Mouse (Mus musculus): ENCODE measurements around the gene Erg.

The Erg gene

DNA sequence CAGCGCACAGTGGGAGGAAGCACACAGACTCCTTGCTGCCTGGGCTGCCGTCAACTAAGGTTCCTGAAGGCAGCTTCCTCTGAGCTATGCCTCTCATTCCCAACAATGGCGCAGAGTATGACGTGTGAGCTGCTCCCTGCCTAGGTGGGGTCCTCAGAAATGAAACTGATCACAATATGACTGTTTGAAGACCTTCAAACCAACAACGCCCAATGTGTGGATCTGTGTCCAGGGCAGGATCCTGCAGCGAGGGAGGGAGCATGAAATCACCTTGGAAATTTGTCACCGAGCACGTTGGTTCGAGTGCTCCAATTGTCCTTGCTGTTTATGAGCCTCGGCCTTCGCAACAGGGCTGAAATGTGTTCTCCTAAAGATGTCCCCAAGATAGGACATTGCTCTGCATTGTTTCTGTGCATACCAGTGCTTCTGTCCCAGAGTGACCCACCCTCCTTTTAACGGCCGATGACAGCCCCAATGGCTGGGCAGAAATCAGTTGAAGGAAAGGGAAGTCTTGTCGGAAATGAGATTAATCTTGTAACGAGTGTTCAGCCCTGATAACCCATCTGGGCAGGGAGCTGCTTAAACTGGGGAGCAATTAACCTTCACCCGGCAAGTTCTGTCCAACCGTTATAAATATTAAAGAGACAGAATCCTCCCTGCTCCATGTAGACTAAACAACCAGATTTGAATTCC, 147.4 kb downstream of the Erg start:
- no peak for DNase-seq

DNA sequence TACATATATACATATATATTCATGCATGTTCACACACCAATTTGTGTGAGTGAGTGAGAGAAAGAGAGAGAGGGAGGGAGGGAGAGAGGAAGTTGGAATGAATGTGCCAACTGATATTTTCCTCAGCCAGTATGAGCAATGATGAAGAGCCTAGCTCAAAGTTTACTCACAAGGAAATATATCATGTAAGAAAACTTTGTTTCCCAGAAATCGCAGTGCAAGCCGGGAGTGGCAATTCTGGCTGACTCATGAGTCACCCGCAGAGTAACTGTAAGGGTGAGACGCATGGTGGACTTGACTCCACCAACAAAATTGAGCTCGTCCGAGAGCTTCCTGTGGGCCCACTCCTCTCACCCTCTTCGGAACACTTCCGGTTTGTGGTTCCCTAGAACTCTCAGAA, 149.8 kb downstream of the Erg start:
- DNase-seq: no peak

DNA sequence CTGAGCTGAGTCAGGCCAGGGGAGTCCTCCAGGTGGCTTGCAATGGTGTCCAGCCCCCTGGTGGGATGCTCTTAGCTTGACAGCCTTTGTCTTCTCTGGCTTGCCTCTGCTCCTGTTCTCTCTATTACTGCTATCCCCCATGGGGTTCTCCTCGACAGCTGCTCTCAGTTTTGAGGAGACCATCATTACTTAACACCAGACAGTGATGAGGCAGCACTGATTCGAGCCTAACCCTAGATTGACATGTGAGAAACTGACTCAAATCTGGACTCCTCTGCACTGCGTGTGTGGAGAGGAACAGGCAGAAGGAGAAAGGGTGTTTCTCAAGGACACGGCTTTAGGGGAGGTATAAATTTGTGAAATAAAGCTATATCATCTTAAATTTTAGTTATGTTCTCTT, 150.3 kb downstream of the Erg start:
- no peak for DNase-seq

DNA sequence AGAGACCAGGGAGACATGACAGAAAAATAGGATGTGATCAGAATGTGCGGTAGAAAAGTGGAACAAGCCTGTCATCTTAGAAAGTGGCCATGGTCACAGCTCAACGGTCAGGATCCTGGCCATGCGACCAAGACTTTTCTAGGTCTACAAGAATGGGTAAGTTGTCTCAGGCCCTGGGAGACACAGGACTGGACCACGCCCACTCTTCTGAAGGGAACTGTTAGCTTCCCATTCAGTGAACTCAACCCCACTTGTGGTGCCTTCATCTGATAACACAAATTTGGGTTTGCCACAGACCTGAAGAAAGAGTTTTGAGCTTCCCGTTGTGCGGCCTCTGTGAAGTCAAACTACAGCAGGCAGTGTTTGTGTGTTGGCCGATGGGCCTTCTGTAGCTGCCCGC, 152.0 kb downstream of the Erg start:
- DNase-seq: no peak

DNA sequence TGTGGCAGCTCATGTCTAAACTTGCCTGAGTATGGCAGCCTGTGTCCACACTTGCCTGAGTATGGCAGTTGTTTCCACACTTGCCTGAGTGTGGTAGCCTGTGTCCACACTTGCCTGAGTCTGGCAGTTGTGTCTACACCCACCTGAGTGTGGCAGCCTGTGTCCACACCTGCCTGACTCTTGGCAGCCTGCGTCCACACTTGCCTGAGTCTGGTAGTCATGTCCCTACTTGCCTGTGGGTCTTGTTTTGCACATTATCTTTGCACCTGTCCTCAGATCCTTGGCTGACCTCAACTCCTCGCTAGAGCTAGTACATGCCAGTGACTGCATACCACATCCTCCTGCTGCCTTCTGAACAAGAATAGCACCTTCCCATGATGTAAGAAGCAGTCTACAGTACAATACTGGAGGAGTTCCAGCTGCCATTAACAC, 153.8 kb downstream of the Erg start:
- no peak for DNase-seq

DNA sequence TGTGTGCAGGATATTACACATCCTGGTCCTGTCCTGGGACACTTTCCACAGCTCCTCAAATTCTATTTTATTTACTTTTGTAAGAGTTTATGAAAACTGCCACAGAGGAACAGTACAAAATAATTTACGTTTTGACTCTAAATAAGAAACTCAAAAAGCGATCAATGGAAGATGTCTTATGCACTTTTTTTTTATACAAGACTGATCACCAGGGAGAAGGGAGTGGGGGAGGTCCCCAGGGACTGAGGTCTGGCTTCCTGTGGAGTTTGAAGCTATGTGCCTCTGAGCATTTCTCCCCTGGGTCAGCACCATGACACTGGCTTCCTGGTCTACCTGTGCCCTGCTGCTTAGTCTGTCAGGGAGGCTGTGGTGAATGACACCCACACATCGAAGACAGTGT, 156.5 kb downstream of the Erg start:
- DNase-seq: no peak

DNA sequence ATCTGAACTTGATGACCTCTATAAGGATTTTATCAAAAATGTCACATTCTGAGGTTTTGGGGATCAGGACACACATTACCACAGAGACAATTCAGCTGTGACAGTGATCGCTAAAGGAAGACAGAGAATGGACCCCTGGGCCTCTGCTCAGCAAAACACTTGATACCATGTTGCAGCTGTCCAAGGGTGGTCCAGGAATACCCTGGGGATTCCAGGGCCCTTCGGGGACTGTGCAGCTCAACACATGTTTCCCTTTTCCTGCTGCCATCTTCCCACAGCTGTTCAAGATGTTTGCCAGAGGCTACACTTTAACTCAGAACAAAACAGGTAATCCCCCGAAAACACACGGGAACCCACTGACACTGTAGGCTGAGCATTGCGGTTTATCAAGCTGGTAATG, 158.2 kb downstream of the Erg start:
- no peak for DNase-seq

DNA sequence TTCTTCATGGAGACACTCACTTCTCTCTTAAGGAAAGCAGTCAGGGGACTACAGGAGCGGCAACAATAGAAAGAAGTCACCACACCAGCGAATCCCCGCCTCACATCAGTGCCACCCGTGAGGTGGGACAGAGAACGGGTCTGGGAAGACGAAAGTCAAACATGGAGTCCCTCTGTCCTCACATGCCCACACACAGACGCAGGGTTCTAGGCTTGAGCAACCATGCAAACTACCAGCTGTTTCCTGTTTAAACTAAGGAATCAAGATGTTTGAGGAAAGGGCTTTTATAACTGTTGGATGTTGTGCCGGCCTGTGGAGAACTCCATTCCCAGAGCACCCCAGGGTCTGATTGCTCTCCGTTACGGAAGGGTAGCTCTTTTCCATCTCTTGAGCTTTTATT, 158.9 kb downstream of the Erg start:
- no peak for DNase-seq

DNA sequence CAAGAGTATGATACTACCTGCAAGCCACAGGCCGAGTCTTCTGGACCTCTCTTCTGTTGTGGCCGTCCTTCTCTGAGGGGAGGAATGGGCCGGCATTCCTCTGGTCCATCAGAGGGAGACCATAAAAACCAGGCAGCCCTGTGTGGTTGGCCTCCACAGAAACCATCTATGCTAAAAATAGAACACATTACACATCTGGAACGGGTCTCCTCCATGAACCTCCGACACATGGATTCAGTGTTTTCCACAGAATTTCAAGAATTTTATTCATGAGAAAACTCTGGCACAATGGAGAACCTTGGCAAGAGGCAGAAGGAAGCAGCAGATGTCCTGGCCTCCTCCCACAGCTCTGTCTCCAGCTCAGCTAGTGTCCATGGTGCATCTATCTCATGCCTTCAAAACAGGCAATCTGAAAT, 163.7 kb downstream of the Erg start:
- peak; percentile 25 for DNase-seq

DNA sequence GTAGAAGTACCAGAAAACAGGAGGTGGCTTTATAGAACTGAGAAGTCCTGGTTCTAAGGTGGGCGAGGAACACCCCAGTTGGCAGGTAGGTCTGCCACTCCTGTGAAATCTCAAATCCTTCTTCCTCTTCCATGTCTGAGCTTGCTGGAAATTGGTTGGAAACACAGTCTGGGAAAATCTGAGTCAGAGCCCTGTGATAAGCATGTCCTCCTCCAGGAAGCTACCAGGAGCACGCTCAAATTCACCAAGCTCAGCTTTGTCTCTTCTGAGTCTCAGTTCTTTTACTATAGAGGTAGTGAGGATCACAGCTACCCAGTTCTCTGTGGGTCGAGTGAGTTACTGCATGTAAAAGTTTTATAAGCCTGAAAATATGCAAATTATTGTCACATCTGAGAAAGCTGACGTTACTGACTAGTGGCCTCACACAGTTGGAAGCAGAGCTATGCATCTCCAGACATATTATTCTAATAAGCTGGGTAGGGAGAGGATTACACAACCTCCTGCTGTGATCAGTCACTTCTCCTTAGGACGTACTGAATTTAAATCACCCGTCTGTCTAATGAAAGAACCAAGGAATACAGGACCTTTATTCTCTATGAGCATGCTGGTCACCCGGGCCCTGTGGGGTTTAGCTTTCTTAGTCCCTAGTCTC, 165.0 kb downstream of the Erg start:
- no peak for DNase-seq

DNA sequence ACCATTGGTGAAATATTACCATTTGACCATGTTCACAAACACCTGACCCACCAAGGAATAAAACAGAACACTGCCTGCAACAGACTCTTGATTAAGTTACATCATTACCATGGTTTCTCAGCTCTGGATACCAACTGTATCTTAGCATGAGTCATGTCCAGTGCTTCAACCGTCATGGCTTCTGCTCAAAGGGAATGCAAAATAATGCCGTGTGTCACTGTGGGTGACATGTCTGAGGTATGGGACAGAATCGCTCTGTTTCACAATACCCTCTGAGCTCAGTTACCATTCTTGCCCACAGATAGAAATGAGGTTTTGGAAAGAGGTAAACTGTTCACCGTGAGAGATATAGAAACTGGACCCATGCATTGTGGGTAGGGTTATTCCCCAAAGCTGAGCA, 170.5 kb downstream of the Erg start:
- no peak for DNase-seq

DNA sequence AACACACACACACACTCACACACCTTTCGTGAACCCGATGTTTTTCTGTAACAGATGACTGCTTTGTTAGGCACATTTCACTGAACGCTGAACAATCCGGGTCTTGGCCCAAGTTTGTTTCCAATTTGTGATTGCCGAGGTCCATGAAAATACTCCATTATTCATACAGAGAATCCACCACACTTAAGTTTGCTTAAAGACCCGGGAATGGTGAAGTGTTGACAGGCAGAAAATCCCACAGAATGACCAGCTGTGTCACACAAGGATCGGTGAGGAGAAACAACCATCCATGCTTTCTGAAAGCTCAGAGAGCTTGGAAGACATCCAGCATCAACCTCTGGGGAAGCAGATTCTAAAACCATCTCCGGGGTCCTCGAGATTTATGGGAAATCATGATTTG, 171.0 kb downstream of the Erg start:
- DNase-seq: no peak

DNA sequence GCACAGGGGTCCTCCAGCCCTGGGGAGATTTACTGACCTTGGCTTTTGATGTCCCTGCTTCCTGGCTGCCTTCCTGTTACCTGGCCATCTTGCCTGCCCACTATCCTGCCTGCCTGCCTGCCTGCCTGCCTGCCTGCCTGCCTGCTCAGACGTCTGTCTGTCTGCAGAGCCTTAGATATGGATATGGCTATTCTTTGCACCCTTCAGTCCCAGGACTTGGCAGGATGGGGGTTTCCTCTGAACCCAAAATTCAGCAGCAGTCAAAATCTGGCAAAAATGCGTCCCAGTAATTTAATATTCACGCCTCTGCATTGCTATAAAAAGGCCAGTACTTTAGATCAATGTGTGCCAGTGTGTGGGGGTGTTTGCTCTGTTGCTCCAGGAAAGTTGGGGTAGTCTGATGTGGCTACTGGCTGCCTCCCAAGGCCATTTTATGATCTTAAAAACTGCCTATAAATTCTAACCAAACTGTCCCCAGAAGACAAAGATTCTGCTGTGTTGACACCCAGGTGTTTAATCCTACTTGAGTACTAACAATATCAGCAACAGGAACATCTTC, 172.9 kb downstream of the Erg start:
- DNase-seq: peak; percentile 40

DNA sequence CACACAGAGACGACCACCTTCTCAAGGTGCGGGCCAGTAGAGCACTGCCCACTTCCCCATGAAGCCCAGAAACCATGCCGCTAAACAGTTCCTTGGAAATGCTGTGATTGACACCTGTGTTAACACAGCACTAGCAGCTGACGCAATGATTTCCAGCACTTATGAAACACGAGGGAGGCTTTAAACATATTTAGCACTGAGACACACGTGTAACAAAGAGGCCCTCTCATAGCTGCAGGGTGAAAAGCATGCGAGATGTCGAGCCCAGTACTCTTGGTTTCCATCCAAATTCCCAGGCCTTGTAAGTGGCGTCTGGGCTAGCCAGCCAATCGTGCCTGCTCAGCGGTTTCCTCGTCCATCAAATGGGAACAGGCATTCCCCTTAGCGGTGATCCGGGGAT, 178.3 kb downstream of the Erg start:
- DNase-seq: no peak

DNA sequence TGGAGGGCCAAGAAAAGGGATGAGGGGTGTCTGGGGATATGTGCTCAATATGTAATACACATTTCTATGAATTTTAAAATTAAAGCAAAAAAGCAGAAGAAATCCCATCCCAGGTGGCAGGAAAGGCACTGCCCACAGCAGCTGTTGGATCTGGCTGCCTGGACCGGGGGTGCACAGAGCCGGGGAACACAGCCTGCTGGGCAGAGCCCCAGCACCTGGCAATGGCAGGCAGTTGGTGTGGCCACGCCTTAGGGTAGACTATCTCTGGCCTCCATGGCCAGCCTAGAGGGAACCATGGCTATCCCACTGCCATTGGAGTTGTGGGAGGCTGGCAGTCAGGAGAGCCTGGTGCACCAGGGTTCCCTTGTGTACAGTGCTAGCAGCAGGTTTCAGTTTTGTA, 180.9 kb downstream of the Erg start:
- DNase-seq: no peak

DNA sequence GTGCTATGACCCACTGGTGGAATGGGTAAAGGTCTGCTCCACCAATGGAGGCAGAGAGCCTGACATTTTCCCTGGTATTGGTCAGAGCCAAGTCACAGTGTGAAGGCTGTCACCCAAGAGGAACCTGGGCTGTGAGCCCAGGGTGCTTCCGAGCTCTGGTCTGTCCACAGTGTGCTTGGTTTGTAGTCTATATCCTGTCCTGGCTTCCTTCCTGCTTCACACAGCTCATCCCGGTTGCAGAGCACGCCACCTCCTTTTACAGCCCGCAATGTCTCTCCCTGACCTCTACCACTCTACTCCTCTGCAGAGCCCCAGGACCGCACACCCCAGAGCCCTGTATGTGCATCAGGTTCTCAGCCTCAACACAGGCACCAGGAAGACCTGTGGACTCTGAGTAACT, 182.9 kb downstream of the Erg start:
- no peak for DNase-seq

DNA sequence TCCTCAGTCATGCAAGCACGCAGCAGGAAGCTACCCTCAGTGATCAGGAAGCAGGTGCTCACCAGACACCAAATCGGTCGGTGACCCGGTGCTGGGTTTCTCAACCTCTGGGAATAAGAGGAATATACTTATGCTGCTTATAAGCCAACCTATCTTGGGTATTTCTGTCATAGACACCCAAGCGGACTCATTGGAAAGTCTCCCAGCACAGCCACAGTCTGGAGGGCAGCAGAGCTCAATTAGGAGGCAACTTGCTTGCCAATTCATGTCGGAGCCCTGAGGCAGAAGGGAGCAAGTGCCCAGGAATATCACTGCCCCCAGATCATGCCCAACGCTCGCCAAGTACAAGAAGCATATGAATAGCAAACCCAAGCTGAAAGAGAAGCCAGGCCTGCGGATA, 184.5 kb downstream of the Erg start:
- DNase-seq: no peak

DNA sequence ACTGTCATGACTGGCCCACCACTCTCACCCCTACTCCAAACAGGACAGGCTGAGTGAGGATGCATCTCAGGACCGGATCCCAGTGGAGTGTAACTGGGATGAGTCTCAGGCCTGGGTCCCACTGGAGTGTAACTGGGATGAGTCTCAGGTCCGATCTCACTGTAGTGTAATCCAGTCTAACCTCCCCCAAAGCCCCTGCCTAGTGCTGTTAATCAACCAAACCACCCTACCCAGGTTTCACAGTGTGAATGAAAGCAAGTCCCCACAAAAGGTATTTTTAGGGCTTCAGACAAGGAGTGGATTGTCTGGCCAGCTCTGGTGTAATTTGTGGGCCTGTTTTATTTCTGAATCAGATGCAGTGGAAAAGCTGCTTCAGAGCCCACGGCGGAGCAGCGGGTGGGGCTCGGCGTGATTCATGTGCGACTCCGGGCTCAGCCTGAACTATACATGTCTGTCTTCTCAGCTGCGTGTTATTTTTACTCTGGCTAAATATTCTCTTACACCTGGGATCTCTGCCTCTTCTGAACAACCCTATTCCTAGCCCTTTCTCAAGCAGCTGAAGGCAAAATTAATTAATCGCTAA, 187.5 kb downstream of the Erg start:
- DNase-seq: no peak

DNA sequence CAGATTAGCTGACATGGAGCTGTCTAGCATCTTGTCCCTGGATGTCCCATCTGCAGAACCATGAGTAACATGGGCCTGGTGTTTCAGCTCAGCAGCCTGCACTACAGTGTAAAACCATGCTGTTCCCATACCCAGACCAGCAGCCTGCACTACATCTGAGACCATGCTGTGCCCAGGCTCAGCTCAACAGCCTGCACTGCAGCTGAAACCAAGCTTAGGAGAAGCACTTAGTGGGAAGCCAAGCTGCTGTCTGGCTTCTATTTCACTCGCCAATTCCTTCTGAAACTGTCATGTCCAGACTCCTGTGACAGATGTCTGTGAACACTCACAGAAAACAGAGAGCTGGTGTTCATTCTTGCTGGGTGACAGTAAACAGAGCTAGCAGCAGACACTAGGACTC, 195.6 kb downstream of the Erg start:
- peak; percentile 67 for DNase-seq

DNA sequence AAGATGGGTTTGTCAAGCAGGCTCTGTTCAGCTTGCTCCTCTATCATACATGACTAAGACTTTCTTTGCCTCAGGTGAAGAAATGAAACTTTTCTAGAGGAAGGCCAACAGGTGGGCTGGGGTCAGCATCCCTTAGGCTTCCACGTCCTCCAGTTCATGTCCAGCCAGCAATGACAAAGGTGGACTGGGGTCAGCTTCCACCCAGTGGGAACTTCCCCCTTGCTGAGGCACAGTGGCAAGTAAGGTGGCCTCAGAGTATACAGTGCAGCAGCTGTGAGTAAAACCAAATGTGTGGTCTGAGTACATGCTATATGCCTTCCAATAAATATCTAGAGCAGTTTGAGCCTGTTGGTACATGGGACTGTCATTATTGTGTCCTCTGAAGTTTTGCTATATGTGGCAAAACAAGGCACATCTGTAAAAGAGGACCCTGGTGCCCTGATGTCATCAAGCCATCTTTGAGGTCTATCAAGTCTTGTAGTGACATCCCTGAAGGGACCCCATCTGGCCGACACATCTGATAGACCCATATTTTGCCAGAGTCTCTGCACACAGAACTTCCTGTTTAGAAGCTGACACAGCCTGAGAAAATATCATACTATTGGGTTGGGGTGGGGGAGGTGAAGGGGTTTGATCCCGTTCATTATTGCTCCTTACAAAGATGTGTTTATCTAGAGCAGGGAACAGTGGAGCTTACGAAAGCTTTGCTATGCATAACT, 197.4 kb downstream of the Erg start:
- DNase-seq: no peak

DNA sequence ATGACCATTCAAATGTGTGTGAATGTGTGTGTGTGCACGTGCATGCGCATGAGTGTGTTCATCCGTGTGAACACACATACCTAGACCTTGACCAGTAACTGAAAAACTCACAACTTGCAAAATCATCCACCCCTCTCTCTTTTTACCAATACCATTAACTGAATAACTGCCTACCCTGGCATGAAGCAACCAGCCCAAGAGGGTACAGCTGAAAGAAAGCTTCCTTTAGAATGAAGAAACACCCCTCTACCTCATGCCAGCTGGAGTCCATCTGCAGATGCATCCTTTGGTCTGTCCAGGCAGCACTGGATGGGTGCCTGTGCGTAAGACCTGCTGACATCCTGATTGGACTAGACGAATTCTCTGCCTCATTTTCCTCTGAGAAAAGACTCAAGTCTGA, 198.1 kb downstream of the Erg start:
- DNase-seq: no peak

DNA sequence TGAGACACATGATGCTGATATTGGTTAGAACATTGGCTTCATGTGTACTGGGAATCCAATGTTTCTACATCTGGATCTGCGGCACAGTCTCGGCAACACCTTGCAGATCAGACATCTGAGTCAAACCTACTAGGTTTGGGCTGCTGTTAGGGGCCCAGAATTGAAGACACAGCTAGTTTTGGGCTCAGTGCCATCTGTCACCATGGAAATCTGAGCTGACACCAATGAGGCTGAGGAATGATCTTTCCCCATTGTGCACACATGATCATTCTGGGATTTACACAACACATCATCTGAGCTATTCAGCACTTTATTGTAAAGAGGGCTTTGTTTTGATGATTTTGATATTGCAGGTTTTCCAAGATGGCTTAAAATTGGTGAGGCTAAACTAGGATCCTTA, 199.4 kb downstream of the Erg start:
- no peak for DNase-seq

DNA sequence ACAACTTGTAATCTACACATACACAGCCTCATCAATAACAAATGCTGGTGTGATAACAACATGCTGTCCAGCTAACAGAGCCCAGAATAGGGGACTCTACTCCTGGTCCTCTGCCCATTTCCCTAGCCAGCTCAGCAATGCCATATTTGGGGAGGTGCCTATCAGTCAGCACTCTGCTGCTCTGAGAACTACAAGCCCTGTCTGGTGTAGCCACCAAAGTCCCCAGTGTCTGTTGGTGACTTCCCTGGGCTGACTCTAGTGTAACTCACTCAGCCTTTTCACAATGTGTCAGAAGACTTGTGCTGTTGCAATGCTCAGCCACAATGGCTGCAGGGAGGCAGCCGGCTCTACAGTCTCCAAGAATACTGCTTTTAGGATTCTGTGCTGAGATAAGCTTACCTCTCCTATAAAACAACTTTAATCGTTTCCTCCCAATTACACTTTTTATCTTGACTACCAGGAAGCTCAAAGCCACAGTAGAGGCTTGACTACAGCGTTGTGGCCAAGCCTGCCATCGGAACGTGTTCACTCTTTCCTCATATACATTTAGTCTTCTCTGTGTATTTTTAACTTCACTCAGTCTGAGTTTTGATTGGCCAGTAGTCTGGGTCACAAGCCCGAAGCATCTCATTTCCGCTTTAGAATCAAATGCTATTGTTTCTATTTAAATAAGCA, 201.0 kb downstream of the Erg start:
- no peak for DNase-seq
